Mouse (Mus musculus) lung, adult 2 months (tissue): Measurements from ENCODE around the gene Hmgn3.

ENCODE experiments used
- CTCF ChIP-seq: fragments of 200-500 bp; IDR thresholded peaks from 2 replicates; pipeline ENCODE4 v1.5.1; 2011; ENCODE audit warnings: mild to moderate bottlenecking, low read length, control low read depth; ENCODE audit not compliant: insufficient read depth
- POLR2A ChIP-seq: fragments of 200-500 bp; IDR thresholded peaks from 2 replicates; pipeline ENCODE4 v1.6.1; 2011; ENCODE audit warnings: low read depth, mild to moderate bottlenecking, control low read depth, low read length, borderline replicate concordance; ENCODE audit errors: extremely low read depth

DNA sequence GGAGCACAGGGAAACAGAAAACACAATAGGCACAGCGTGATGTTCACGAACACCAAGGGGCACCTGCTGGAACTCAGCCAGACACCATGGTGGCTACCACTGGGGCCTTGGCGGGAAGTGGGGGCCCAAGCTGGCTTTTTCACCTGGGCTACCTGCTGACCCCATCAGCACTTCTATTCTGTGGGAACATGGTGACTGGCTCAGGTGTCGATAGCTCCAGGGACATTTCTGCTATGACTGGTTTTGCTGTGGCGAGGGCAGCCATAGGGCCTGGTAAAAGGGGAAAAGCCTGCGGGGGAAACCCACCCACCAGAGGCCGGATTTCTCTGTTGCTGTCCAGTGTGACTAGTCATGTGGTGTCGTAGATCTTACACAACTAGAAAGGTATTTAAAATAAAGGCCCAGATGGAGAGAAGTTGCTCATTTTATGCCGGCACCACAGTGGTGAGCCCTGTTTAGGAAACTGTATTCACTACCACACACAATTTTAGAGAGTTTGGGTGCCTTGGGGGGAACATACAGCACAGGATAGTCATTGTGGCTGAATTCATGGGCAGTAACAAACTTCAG, 35.3 kb downstream of the Hmgn3 start:
- TF ChIP-seq CTCF (no peak), POLR2A (no peak)
